Mouse (Mus musculus): ENCODE data around the gene Dab1. TPM values are rescaled to one million over a fixed set of nuclear protein-coding genes. Genes with fewer than 3 reads are reported as not detected.

Gene Dab1
- polyA plus RNA-seq (2012; ENCODE audit: low replicate concordance), result 0.02 TPM in 1 of 2 replicates, not detected in the other

GRCm38 (mm10) chr4:103619321-103619945 lies at the start of gene Dab1:
Dab1 (plus strand) TSS chr4:103619359.

DNA sequence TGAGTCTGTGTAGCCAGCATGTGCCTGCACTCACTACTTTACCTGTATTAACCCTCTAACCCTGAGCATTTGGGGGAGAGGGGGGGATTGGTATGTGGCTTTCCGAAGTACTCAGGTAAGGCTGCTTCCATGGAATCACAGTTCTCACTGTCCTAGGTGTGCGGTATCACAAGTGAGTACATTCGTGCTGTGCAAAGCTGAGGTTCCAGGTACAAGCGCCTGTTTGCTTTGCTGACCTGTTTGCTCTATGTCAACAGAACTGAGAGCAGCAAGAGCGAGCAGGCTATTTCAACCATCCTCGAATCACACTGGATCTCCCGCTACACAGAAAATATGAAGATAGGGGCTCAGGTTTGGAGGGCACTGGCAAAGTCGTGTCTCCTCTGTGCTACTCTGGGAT lies 1146.9 kb downstream of the Dab1 start, which contains the start of gene C8b:
C8b (plus strand) TSS at position 253 of the 400 bp plus-strand sequence.

Data from hematopoietic multipotent progenitor cell, adult 10-12 weeks (in vitro differentiated cells).